ENCODE assay signal across 1 mouse cellular context in the genomic region with DNA sequence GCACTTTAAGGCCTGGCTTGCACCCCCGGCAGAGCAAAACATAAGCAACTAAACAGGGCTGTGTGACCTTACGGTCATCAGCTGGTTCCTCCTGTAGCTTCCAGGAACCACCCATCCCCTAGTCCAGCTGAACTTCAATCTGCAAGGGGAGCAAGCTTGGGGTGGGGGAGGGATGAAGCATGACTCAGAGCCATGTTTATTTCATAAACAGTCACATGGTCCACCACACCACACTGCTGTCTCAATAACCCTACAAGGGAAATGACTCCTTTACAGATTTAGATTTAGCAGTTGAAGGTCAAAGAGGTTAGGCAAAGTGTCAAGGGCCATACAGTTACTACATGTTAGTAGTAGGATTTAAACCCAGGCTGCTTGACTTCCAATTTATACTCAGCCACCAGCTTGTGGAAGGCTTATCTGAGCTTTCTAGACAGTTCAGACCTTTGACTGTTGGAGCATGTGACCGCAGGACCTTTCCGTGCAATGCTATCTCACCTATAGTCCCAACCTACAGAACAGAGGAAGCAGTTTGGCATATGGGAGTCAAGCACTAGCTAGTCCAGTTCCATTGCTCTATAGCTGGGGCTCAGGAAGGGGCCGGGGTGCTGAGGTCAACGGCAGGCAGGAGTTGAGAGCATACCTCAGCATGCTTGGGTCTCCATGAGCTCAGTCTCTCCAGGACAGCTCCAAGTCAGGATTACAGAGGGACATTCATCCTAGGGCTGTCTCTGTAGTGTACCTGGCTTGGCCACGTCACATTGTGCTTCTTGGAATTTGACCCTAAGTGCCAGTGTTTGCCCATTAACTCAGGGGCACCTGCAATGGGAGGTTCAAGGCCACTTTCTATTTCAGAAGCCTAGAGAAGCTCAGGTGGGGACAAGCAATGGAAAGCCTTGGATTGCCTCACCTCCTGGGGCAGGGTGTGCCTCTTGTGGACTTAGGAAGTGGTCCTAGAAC.
A peak's percentile ranks its signal among the peaks of the same experiment; 100 is the strongest.
TF ChIP-seq lines count a peak whose summit lies in the region.

No protein-coding gene starts in this region.

TF ChIP-seq in myocyte, 11 proteins besides CTCF, POLR2A, EP300 and RAD21 (continued from another document):
- TF ChIP-seq USF1 (IDR thresholded peaks at IDR 0.05; ENCODE audit: low read depth): peak; percentile 57
- no peak for TF ChIP-seq REST (IDR thresholded peaks at IDR 0.05; ENCODE audit: insufficient read depth, insufficient read length)
- TF ChIP-seq POLR2AphosphoS2 (IDR thresholded peaks at IDR 0.05; ENCODE audit: insufficient read length, low read depth): no peak
- TF ChIP-seq MYOD1 (IDR thresholded peaks at IDR 0.05; ENCODE audit: control insufficient read depth in 1 of 3, insufficient read length in 2 of 3, low read depth in 2 of 3): peak in 1 of 3 experiments; percentile 13
- no peak for TF ChIP-seq MAX (IDR thresholded peaks at IDR 0.05; ENCODE audit: low read depth)
- TF ChIP-seq MYOG (IDR thresholded peaks at IDR 0.05; ENCODE audit: control insufficient read depth in 1 of 3, insufficient read depth in 1 of 3, insufficient read length in 2 of 3, low read depth in 2 of 3): no peak
- no peak for TF ChIP-seq SRF (IDR thresholded peaks at IDR 0.05; ENCODE audit: control insufficient read depth, insufficient read length, low read depth)
- no peak for TF ChIP-seq CEBPB (IDR thresholded peaks at IDR 0.05; ENCODE audit: insufficient read depth, poor library complexity, severe bottlenecking)
- no peak for TF ChIP-seq TCF3 (IDR thresholded peaks at IDR 0.05; ENCODE audit: insufficient read length, low read depth)
